In the genomic region with DNA sequence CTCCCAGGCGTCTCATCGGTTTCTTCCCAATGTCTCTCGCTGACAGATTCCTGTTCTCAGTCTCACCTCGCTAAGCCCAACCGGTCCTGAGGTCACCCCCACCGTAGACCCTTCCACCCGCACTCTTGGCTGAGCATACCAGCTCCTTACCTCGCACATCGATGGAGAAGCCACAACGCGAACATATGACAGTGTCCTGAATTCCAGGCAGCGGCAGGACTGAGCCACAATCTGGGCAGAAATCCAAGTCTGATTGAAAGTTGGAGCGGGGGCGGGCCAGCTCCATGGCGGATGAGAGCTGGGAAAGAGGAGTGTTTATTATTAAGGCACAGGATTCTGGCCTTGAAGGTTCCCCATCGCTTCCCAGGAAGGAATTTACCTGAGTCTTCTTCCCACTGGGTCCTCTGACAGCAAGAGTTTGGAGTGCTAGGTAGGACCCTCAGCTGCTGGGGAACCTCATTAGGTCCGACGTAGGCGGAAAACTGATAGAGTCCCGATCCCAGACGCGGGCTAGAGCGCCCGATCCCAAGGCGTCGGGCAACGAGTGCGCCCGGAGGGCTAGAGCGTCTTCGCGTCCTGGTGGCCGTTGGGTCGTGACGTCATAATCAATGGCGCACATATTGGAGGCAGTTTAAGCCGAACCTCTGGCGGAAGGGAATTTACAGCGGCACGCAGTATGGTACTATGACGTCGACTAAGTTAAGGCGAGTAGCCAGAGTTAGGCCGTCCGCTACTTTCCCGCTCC, we compare ENCODE assay signal across 8 mouse cellular contexts. TPM values are rescaled to one million over a fixed set of nuclear protein-coding genes. Genes with fewer than 3 reads are reported as not detected.
DNase-seq lines count a peak whose midpoint lies in the region; ATAC-seq and TF ChIP-seq lines count a peak whose summit lies in the region.

Gene Znrd1 (minus strand): TSS at position 561 of the 745 bp plus-strand sequence.
Gene Znrd1as (plus strand): TSS at position 594 of the 745 bp plus-strand sequence.

- peak; percentile 61 for TF ChIP-seq POLR2A in testis, adult 2 months (IDR thresholded peaks at IDR 0.05; ENCODE audit: control insufficient read depth, low read depth, low read length)

- TF ChIP-seq CTCF in E14TG2a.4 (conservative IDR thresholded peaks at IDR 0.05; ENCODE audit: low read length): no peak
- no peak for TF ChIP-seq CTCF in heart, postnatal 0 days (IDR thresholded peaks at IDR 0.05; ENCODE audit: low read depth)
- TF ChIP-seq CTCF in testis, adult 2 months (IDR thresholded peaks at IDR 0.05; ENCODE audit: control insufficient read depth, insufficient read depth, insufficient replicate concordance, low read depth, low read length): no peak

- H3K9ac ChIP-seq in forebrain, embryonic 12.5 days: peak within 1 kb of the TSS; percentile 79
- peak within 1 kb of the TSS; percentile 72 for H3K9ac ChIP-seq in heart, postnatal 0 days (replicated peaks; ENCODE audit: low read depth, low read length)
- H3K9ac ChIP-seq in liver, embryonic 16.5 days (ENCODE audit: low read depth, low read length): peak within 1 kb of the TSS; percentile 79
- H3K9ac ChIP-seq in neural tube, embryonic 13.5 days: peak within 1 kb of the TSS; percentile 91

- H3K27me3 ChIP-seq in E14TG2a.4 (ENCODE audit: insufficient read depth, low read length): no peaks in the 10 kb centered on the region
- no peaks in the 10 kb centered on the region for H3K27me3 ChIP-seq in forebrain, embryonic 12.5 days
- H3K27me3 ChIP-seq in heart, postnatal 0 days (ENCODE audit: control insufficient read depth, insufficient read depth, low read length): no peaks in the 10 kb centered on the region
- no peaks in the 10 kb centered on the region for H3K27me3 ChIP-seq in liver, embryonic 16.5 days (ENCODE audit: control insufficient read depth, insufficient read depth, low read depth, low read length)
- H3K27me3 ChIP-seq in neural tube, embryonic 13.5 days: no peaks in the 10 kb centered on the region
- no peaks in the 10 kb centered on the region for H3K27me3 ChIP-seq in testis, adult 2 months (ENCODE audit: control insufficient read depth, insufficient read depth, low read length)

- H3K9me3 ChIP-seq in E14TG2a.4 (ENCODE audit: low read length): no peaks in the 10 kb centered on the region
- no peaks in the 10 kb centered on the region for H3K9me3 ChIP-seq in forebrain, embryonic 12.5 days
- no peaks in the 10 kb centered on the region for H3K9me3 ChIP-seq in heart, postnatal 0 days (replicated peaks; ENCODE audit: control insufficient read depth, low read length)
- H3K9me3 ChIP-seq in liver, embryonic 16.5 days (replicated peaks; ENCODE audit: control insufficient read depth, low read length): no peaks in the 10 kb centered on the region
- H3K9me3 ChIP-seq in neural tube, embryonic 13.5 days: no peaks in the 10 kb centered on the region

- H3K36me3 ChIP-seq in E14TG2a.4 (ENCODE audit: insufficient read depth, low read length): peaks cover 45% of the 10 kb centered on the region
- 0 out of 2 replicates have a peak, but pooled peaks cover 3% of the 10 kb centered on the region for H3K36me3 ChIP-seq in forebrain, embryonic 12.5 days (replicated peaks)
- H3K36me3 ChIP-seq in heart, postnatal 0 days (replicated peaks; ENCODE audit: control insufficient read depth, insufficient read depth, low read length): peaks cover 17% of the 10 kb centered on the region
- no peaks in the 10 kb centered on the region for H3K36me3 ChIP-seq in liver, embryonic 16.5 days (ENCODE audit: control insufficient read depth, insufficient read depth)
- H3K36me3 ChIP-seq in neural tube, embryonic 13.5 days: peaks cover 13% of the 10 kb centered on the region; the same call in 1 of the 2 replicates
- peaks cover 1% of the 10 kb centered on the region for H3K36me3 ChIP-seq in testis, adult 2 months (ENCODE audit: control insufficient read depth, insufficient read depth, low read length)

- peak within 1 kb of the TSS; percentile 82 for H3K4me2 ChIP-seq in forebrain, embryonic 12.5 days
- H3K4me2 ChIP-seq in heart, postnatal 0 days (ENCODE audit: low read depth, low read length): peak within 1 kb of the TSS; percentile 78
- peak within 1 kb of the TSS; percentile 91 for H3K4me2 ChIP-seq in liver, embryonic 16.5 days (ENCODE audit: low read depth, low read length)
- peak within 1 kb of the TSS; percentile 90 for H3K4me2 ChIP-seq in neural tube, embryonic 13.5 days

- H3K4me1 ChIP-seq in E14TG2a.4 (replicated peaks; ENCODE audit: low read depth, low read length): peaks cover 39% of the 10 kb centered on the region
- peaks cover 15% of the 10 kb centered on the region for H3K4me1 ChIP-seq in forebrain, embryonic 12.5 days
- peaks cover 9% of the 10 kb centered on the region for H3K4me1 ChIP-seq in heart, postnatal 0 days (ENCODE audit: control insufficient read depth, insufficient read depth)
- peaks cover 11% of the 10 kb centered on the region for H3K4me1 ChIP-seq in liver, embryonic 16.5 days (ENCODE audit: control insufficient read depth, low read depth, low read length)
- peaks cover 28% of the 10 kb centered on the region for H3K4me1 ChIP-seq in neural tube, embryonic 13.5 days (replicated peaks)
- H3K4me1 ChIP-seq in testis, adult 2 months (ENCODE audit: control insufficient read depth, insufficient read depth, low read length): 0 out of 2 replicates have a peak, but pooled peaks cover 2% of the 10 kb centered on the region

- peak; percentile 98 for ATAC-seq in forebrain, embryonic 12.5 days (ENCODE audit: low FRiP score)
- peak; percentile 97 for ATAC-seq in heart, postnatal 0 days (ENCODE audit: insufficient read depth, low read depth)
- peak; percentile 98 for ATAC-seq in liver, embryonic 16.5 days (ENCODE audit: low read depth)
- ATAC-seq in neural tube, embryonic 13.5 days (ENCODE audit: low read depth): peak; percentile 97

- under 1% methylated on average over 46 of the region's 46 CpGs for WGBS in forebrain, embryonic 12.5 days
- WGBS in heart, postnatal 0 days: under 1% methylated on average over 46 of the region's 46 CpGs
- under 1% methylated on average over 46 of the region's 46 CpGs for WGBS in liver, embryonic 16.5 days (ENCODE audit: insufficient replicate concordance)
- under 1% methylated on average over 46 of the region's 46 CpGs for WGBS in neural tube, embryonic 13.5 days

- peak; percentile 66; the same call in 1 of the 2 replicates for TF ChIP-seq EP300 in heart, postnatal 0 days (IDR thresholded peaks at IDR 0.05; ENCODE audit: low read depth)

- peak within 1 kb of the TSS; percentile 92 for H3K4me3 ChIP-seq in E14TG2a.4 (replicated peaks; ENCODE audit: low read length)
- H3K4me3 ChIP-seq in forebrain, embryonic 12.5 days (replicated peaks): peak within 1 kb of the TSS; percentile 67
- peak within 1 kb of the TSS; percentile 81 for H3K4me3 ChIP-seq in heart, postnatal 0 days (ENCODE audit: low read depth, low read length)
- H3K4me3 ChIP-seq in liver, embryonic 16.5 days (ENCODE audit: low read depth, low read length): peak within 1 kb of the TSS; percentile 80
- H3K4me3 ChIP-seq in neural tube, embryonic 13.5 days: peak within 1 kb of the TSS; percentile 67
- H3K4me3 ChIP-seq in testis, adult 2 months (ENCODE audit: control insufficient read depth, low read depth, low read length): peak within 1 kb of the TSS; percentile 97

- peak; percentile 94 for DNase-seq in c-Kit-positive CD71-positive TER-119-positive erythroid progenitor cells, embryonic 14.5 days (ENCODE audit: low spot score)
- peak; percentile 98 for DNase-seq in heart, postnatal 0 days (ENCODE audit: low spot score)
- peak; percentile 96 to 97 for DNase-seq in kidney, postnatal 4 days

- H3K27ac ChIP-seq in forebrain, embryonic 12.5 days: peak within 1 kb of the TSS; percentile 68
- H3K27ac ChIP-seq in heart, postnatal 0 days (ENCODE audit: low read depth): peak within 1 kb of the TSS; percentile 82
- peak within 1 kb of the TSS; percentile 67 for H3K27ac ChIP-seq in liver, embryonic 16.5 days (ENCODE audit: low read length)
- H3K27ac ChIP-seq in neural tube, embryonic 13.5 days (replicated peaks): peak within 1 kb of the TSS; percentile 85
- peak within 1 kb of the TSS; percentile 97 for H3K27ac ChIP-seq in testis, adult 2 months (ENCODE audit: control insufficient read depth, insufficient read depth, low read depth, low read length)

RNA-seq across cellular contexts. Expression of gene Znrd1, which starts in this region (rescaled TPM):
- polyA plus RNA-seq in forebrain, embryonic 12.5 days (2016; fragmentation: Nextera tagmentation; extraction: Ambion mirVana): 79.5 and 86.7 TPM in 2 replicates
- total RNA-seq in heart, postnatal 0 days (2014; rRNA removed; ENCODE audit: low replicate concordance): 13.4 and 20.4 TPM in 2 replicates
- 33.6 and 38.4 TPM in 2 replicates for polyA plus RNA-seq in heart, postnatal 0 days (2015; fragmentation: Nextera tagmentation; extraction: Ambion mirVana)
- 20.9 and 21.3 TPM in 2 replicates for polyA plus RNA-seq in liver, embryonic 16.5 days (2015; fragmentation: Nextera tagmentation; extraction: Ambion mirVana)
- polyA plus RNA-seq in neural tube, embryonic 13.5 days (2015; fragmentation: Nextera tagmentation; extraction: Ambion mirVana): 71.7 and 72.7 TPM in 2 replicates
- 51.9 and 53.2 TPM in 2 replicates for polyA plus RNA-seq in testis, adult 2 months (2012; rRNA removed)

RNA-seq across cellular contexts. Expression of gene Znrd1as, which starts in this region (rescaled TPM):
- polyA plus RNA-seq in forebrain, embryonic 12.5 days (2016; fragmentation: Nextera tagmentation; extraction: Ambion mirVana): 7.1 and 7.7 TPM in 2 replicates
- total RNA-seq in heart, postnatal 0 days (2014; rRNA removed; ENCODE audit: low replicate concordance): 2.8 TPM in 1 of 2 replicates, not detected in the other
- polyA plus RNA-seq in heart, postnatal 0 days (2015; fragmentation: Nextera tagmentation; extraction: Ambion mirVana): 8.2 and 10.0 TPM in 2 replicates
- polyA plus RNA-seq in liver, embryonic 16.5 days (2015; fragmentation: Nextera tagmentation; extraction: Ambion mirVana): 2.5 and 3.0 TPM in 2 replicates
- 5.8 and 6.4 TPM in 2 replicates for polyA plus RNA-seq in neural tube, embryonic 13.5 days (2015; fragmentation: Nextera tagmentation; extraction: Ambion mirVana)
- 60.1 and 64.5 TPM in 2 replicates for polyA plus RNA-seq in testis, adult 2 months (2012; rRNA removed)

Comparison
In these comparisons a context has a peak if more than half of its experiments do, and no peak if none do; other contexts are left out.
1. Peak in every context shown above with its lines: DNase-seq, ATAC-seq, H3K4me3 ChIP-seq and H3K27ac ChIP-seq.